Mouse (Mus musculus): ENCODE results near the gene Tmem72. TPM values are rescaled to one million over a fixed set of nuclear protein-coding genes. Genes with fewer than 3 reads are reported as not detected.

Tmem72 gene
- total RNA-seq, 2 experiments from 2014 or later = 0.03 TPM

DNA sequence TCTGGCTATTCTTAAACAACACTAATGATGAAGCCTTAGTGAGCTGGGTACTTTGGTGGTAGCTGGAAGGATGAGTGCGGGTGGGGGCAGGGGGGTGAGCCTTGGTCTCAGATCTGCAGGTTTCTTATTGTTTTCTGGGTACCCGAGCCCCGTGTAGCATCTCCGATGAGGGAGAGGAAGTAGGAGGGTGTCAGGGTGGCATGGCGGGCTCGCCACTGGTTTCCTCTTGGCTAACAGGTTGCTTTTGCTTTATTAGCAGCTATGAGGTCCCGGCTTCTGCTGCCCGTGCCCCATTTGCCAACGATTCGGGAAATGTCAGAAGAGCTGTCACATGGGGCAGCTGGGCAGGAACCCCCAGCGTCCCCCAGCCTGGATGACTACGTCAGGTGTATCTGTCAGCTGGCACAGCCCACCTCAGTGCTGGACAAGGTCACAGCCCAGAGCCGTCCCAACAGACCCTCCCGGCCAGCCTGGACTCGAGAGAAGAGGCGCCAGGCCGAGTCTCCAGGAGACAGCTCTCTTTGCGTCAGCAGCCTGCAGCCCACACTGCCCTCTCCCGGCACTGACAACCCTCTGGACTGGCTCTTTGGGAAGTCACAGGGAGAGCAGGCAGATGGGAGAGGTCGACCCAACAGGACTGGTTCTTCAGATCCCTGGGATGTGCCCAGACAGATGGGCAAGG lies 65.1 kb downstream of the Tmem72 start:
- peak in 1 of 2 experiments; percentile 41 for DNase-seq (ENCODE audit: low spot score in 2 of 2)

DNA sequence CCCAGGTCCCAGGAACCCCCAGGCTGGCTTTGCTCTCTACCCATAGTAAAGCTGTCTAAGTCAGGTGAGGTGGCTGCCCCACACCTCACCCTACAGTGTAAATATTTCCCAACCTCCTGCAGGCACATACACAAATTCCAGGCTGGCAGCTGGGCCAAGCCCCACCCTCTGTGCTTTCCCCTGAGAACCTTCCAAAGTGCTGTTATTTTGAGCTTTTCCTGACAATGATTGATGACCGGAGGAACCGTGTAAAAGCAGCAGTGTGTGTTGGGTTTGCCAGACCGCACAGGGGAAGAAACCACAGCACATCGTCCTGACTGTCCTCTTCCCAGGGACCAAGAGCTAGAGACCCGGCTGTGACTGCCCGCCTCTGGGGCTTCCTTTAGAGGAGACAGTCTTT lies 66.3 kb downstream of the Tmem72 start, which contains the start of gene Depp1:
TSS of gene Depp1 (plus strand) at position 204 of the 400 bp plus-strand sequence.
- DNase-seq (ENCODE audit: low spot score in 2 of 2) = peak; percentile 26 to 45

DNA sequence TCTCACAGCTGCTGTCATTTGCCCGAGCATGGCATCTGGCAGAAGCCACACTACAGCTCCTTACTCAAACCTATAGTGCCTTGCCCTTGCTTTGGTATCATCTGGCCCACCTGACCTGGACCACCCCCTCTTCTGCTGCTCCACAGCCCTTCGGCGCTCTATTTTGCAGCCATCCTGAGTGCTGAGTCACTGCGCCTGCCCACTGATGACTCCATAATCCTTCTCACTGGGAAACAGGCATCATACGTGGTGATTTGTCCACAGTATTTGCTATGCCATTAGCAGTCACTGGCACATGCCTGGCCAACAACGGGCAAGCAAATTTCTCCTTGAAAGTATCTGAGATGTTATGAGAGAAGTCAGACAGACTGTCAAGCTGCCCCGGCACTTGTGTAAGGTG lies 66.9 kb downstream of the Tmem72 start:
- DNase-seq (ENCODE audit: low spot score in 2 of 2) = no peak

DNA sequence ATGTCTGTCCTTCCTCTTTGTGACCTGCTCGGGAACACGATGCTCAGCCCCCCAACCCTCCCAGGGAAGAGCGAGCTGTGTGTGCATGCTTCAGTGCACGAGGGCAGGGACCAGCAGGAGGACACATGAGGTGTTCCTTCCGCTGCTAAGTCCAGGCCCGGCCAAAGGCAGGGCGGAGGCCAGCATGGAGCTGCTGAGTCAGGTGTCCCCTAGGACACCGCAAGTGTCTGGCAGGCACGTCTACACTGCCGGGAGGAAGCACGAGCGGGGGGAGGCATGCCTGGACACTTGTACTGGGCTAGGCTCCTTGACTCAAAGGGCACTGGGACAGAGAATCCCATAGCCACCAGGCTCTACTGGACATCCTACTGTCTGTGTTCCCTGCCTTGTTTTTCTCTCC lies 69.0 kb downstream of the Tmem72 start:
- DNase-seq (ENCODE audit: low spot score in 2 of 2) = no peak

DNA sequence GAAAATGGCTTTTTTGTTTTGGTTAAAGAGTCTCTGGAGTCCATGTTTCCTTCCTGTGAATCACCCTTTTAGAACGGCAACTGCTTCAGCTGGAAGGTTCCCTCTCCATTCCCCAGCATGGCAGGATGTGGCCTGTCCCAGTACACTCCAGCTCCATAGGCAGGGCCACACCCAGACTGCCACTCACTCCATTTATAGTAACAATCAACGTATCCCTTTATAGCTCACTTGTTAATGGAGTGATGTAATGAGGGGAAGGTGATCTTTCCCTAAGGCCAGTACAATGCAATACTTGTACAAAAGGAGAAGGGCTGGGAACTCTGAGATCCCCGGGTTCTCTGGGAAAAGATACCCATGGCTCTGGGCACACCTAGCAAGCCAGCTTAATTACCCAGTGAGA lies 72.4 kb downstream of the Tmem72 start:
- DNase-seq (ENCODE audit: low spot score in 2 of 2) = no peak

DNA sequence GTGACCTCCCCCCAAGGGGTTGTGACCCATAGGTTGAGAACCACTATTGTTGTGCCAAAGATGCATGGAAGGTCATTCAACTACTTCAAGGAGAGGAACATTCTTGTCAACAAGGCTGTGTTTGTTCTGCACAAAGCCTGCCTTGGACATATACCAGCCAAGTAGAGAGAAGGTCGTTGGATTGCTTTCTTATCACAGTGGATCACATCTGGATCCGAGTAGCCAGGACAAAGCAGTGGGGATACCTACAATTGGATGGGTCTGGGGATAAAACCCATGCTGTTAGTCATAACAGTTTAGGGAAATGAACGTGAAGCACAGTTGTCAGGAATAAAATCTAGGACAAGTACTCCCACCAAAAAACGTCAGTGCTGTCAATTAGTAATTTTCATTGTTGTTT lies 72.8 kb downstream of the Tmem72 start:
- DNase-seq (ENCODE audit: low spot score in 2 of 2) = no peak

DNA sequence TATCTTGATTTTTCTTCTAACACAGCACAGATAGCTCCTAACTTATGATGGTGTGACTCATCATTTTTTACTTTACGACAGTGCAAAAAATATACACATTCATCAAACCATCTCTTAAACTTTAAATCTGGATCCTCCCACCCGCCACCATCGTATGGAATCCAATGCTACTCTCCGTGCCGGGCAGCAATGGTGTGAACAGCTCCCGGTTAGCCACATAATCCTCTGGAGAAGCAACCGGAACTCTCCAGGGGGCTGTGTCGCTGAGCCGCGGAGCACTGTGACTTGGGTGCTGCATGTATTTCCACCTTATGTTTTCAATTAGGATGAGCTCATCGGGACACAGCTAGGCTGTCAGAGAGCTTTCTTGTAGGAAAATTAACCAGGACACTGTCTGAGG lies 73.8 kb downstream of the Tmem72 start:
- no peak for DNase-seq (ENCODE audit: low spot score in 2 of 2)

DNA sequence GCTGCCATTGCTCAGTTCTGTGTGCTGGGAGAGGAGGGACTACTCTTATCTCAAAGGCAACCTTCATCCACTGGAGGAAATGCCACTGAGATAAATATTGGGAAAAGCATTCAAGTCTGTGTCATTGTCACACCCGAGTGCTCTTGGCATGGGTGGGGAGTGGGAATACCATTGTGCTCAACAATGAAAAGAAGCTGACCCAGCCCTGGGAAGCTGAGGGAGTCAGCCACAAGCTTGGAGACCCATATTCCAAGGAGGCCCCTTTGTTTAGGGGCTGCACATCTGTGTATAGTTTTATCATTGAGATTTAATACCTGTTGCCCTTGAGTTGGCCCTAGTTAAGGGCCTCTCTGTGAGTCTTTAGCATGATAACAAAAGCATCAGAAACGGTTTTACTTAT lies 77.0 kb downstream of the Tmem72 start:
- DNase-seq (ENCODE audit: low spot score in 2 of 2) = no peak

DNA sequence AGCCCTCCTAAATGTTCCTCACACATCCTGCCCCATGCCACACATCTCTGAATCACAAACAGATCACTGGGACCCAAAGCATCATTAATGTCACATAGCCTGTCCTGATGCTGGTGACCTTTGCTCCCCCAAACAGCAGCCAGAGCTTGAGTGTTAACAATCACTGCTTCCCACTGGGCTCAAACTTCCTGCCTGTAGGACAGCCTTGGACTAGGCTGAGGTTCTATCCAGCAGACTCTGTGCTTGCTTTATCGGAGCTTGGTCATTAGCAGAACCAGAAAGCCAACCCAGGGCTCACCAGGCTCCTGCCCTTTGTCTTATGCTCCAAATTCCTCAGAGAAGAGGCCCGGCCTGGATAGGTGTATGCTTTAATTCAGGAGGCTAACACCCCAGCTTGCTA lies 77.8 kb downstream of the Tmem72 start:
- DNase-seq (ENCODE audit: low spot score in 2 of 2) = no peak

DNA sequence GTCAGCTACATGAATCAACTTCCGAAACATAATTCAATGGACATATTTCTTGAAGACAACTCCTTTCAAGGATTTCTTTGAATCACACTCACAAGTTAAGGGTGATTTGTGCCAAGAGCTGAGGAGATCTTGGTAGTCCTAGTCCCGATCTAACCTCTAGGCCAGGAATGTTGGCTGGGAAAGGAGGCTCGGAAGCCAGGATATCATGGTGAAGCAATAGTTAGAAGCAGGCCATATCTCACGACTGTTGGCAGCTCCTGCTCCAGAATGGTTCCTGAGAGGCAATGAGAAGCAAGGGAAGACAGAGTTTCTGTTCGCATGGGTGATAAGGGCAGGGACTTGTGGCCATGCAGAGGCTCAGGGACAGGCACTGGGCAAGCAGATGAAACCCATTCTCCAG lies 79.2 kb downstream of the Tmem72 start:
- no peak for DNase-seq (ENCODE audit: low spot score in 2 of 2)

DNA sequence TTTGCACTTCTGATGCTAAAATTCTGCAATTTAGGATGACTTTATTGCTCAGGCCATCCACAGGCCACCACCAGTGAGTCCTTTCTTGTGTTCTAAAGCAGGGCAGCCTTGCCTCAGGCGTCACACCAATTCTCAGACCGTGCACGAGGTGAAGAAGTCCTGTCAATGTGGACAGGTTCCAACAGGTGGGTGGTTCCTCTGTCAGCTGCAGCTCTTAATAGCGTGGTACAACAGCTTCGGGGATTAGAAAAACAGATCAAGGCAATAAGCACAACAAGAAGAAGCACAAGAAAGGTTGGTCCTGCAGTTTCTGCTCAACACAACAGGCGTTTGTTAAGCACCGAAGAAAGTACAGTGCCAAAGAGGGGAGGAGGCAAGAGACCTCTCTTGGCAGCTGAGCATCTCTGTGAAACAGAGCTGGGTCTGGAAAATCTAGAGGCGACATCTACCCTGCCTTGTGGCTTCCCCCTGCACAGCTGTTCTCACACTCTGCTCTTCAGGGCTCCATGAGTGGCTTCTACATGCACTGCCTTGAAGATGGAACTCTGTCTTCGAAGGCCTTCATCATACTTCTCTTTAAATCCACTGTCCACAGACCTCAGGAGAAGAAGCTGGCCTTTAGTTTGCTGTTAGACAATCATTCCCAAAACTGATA lies 80.0 kb downstream of the Tmem72 start:
- DNase-seq (ENCODE audit: low spot score in 2 of 2) = no peak

DNA sequence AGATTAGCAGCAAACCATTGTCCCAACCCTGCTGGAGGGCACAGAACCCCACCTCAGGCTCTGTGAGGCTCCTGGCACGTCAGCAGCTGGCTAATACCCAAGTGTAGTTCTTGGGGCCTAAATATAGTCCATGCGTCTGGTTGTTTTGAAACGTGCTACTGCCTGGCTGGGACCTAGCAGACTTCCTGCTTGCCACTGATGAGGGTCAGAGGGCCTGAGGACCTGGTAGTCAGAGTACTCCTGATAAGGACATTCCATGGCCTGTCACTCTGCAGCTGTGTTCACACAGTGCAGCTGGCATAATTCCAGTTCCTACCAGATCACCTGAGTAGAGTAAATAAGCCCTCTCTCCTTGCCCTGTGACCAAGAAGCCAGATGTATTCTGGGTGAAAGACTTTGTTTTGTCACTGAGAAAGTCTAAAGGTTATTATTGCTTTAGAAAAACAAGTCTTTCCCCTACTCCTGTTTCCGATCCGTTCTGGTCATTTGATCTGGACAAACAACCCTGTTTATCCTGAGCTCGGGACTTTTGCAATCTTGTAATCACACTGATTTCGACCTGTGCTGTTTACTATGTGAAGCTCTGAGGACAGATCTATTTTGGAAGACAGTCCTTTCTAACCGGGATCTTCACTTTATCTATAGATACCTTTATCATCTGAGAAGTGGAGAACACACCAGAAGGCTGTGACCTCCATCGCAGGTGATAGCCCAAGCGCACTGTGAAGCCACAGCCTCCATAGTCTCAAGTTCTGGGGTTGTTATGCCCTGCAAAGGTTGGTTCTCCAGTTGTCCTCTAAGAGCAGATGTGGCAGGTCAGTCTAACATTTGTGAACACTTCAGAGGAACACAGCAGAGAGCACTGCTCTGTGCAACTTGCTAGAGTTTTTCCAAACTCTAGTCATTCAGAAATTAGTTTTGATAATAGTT lies 81.2 kb downstream of the Tmem72 start:
- DNase-seq (ENCODE audit: low spot score in 2 of 2) = peak; percentile 23 to 50

DNA sequence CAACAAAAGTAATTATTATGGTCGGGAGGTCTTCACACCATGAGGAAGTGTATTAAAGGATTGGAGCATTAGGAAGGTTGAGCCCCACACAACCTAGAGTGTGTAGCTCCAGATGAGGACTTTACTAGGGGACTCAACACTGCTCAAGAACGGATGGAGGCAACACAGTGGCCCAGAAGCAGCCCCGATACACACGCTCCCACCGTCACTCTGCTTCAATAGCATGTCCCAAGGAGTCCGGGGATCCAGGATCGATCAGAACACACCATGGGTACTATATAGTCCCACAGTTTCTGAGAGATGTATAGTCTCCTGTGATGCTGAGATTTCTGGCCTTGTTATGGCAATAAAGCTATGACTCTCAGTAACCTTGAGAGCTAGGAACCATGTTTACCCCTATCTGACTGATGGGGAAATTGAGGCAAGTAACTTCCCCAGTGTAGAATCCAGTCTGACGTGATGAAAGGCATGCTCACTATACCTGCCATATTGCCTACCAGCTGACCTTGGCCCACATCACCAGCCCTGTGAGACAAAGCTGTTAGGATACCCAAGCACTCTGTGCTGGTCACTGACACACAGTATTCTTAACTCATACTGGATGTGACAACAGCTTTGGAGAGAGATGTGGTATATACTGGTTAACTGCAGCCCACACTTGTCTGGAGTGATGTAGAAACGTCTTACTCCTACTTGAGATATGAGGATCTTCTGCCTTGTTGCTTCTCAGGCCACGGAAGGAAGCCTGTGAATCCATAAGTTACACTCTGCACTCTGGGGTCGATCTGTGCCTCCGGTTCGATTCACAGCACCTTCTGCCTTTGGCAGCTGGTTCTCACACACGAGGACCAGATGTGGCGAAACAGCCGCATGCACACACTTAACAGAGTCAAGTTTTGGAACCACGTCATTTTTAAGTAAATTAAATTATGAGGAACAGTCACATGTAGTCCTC lies 82.7 kb downstream of the Tmem72 start:
- no peak for DNase-seq (ENCODE audit: low spot score in 2 of 2)

DNA sequence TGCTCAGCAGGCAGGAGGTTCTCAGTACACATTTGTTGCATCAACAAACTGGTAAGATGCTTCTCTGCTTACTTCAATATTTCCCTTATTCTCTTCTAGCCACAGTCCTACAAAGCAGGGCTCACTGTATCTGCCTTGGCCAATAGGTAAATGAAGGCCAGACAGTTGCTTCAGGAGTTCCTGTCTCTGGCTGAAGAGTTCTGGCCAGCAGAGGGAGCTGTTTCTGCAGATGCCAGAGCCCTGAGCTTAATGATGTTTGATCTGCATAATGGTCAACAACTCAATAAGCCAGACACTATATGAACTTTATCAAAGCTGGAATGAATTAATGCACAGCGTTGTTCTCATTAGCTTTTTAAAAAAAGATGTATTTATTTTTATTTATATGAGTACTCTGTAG lies 84.6 kb downstream of the Tmem72 start:
- peak; percentile 79 for DNase-seq (ENCODE audit: low spot score in 2 of 2)

DNA sequence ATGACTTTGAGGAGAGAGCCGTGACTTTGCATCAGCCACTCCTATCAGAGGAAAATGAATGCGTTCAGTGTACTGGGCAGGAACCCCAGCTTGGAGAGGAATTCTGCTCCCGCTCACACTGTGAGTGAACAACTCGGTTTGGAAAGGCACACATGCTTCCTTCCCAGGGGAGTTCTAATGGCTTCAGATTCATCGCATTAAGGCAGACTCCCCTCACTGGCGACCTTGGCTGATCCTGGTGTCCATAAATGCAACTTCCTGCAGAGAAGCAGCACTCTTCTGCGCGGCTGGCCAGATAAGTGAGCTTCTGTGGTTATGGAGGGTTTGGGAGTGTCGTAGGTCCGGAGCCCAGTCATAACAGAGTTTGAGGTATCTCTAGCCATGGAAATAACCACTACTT lies 86.9 kb downstream of the Tmem72 start:
- DNase-seq (ENCODE audit: low spot score in 2 of 2) = no peak

Small RNA genes lying within 50 kb of the gene (microRNA-seq; reads per million reads assigned to microRNA genes)
- 0 to 0.61 reads per million in 2 experiments for gene Mir7043 (ENCODE audit: borderline number of aligned reads in 2 of 2)

Other genes with a start within 250 kb of the Tmem72 start
- not detected for gene Olfr211, start 227.8 kb downstream of the Tmem72 start, total RNA-seq (2021)
- gene Olfr212, start 210.4 kb downstream of the Tmem72 start, total RNA-seq (2021) = not detected
- gene Olfr213, start 178.5 kb downstream of the Tmem72 start, total RNA-seq (2021) = not detected
- 1 to 10 TPM; 3.6 to 4.0 TPM for gene Gm5580, start 165.8 kb downstream of the Tmem72 start, total RNA-seq (2021)
- not detected for gene Olfr214, start 162.7 kb downstream of the Tmem72 start, total RNA-seq (2021)
- gene Olfr215, start 132.7 kb downstream of the Tmem72 start, total RNA-seq (2021) = not detected
- 10 to 100 TPM; 14.5 to 21.8 TPM for gene Zfp422, start 87.9 kb downstream of the Tmem72 start, total RNA-seq (2021)
- gene Depp1, start 66.3 kb downstream of the Tmem72 start, total RNA-seq (2021) = 10 to 100 TPM; 10.1 to 23.1 TPM
- gene Rassf4, start 43.0 kb downstream of the Tmem72 start, total RNA-seq (2021) = 1 to 10 TPM; 3.6 to 5.4 TPM

Measured in adrenal gland, adult 18-20 months (tissue).